Mouse (Mus musculus) liver, adult 10 weeks (tissue): ENCODE results near the gene Ecm1. TPM values are rescaled to one million over a fixed set of nuclear protein-coding genes. Genes with fewer than 3 reads are reported as not detected.

Source experiments
- polyA plus RNA-seq: library from polyadenylated mRNA; stranded (reverse); fragments of 350-450 nt; fragmentation: Illumina TruSeq; extraction: RNeasy Lipid Tissue Mini Kit (QIAGEN cat#74804); gene quantifications from one replicate; pipeline ENCODE4 v1.2.3, GENCODE M21; 2014; ENCODE audit warnings: low read depth, low replicate concordance

The Ecm1 gene
- 18.8 TPM for polyA plus RNA-seq

DNA sequence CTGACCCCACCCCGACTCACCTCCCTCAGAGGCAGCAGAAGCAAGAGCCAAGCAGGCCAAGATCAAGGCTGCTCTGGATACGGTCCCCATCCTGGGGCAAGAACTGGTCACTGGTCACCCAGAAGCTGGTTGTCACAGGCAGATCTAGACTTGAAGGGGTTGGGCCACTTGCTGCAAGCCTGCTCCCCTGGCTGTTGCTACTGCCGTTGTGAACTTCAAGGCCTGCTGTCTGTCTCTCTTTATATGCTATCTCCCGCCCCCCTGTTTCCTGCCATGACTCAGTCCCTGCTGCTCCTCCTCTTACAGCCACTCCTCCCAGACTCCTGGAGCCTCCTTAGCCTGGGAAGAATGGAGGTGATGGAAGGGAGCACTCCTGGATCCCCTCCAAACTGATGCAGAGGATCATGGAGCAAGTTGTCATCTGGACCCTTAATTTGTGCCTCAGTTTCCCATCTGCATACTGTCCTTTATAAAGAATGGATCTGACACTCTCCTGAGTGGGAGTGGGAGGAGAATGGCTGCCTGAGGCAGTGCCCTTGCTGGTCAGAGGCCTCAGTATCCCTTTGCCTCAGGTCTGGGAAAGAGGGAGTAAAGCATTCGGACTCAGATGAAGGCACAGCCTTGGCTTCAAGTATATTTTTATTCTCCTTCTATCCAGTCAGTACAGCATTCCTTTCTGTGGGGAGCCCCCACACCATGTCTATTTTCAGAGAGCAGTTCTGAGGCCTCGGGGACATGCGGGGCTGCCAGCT, at the start of gene Ecm1:
Gene Ecm1 (minus strand): TSS at position 217 of the 752 bp plus-strand sequence.

GRCm38 (mm10) chr3:95760106-95760505, 20.7 kb upstream of the Ecm1 start, which contains the start of gene Tars2:
Gene Tars2, minus strand, starts transcription at chr3:95760206.

GRCm38 (mm10) chr3:95687524-95688421, 51.6 kb downstream of the Ecm1 start, which contains the start of gene Adamtsl4:
Gene Adamtsl4, minus strand, starts transcription at chr3:95687917.

Other genes starting within 250 kb of the Ecm1 start
- 0.34 TPM for gene Ctsk, start 240.3 kb downstream of the Ecm1 start, polyA plus RNA-seq
- 61.6 TPM for gene Ctss, start 212.8 kb downstream of the Ecm1 start, polyA plus RNA-seq
- gene Hormad1, start 179.9 kb downstream of the Ecm1 start, polyA plus RNA-seq, result not detected
- gene Golph3l, start 150.6 kb downstream of the Ecm1 start, polyA plus RNA-seq, result 15.3 TPM
- 25.0 TPM for gene Ensa, start 114.6 kb downstream of the Ecm1 start, polyA plus RNA-seq
- gene Mcl1, start 80.8 kb downstream of the Ecm1 start, polyA plus RNA-seq, result 113 TPM
- 0.50 TPM for gene Adamtsl4, start 51.7 kb downstream of the Ecm1 start, polyA plus RNA-seq
- gene Tars2, start 20.6 kb upstream of the Ecm1 start, polyA plus RNA-seq, result 10.8 TPM
- gene Rprd2, start 79.3 kb upstream of the Ecm1 start, polyA plus RNA-seq, result 14.6 TPM
- gene Prpf3, start 116.3 kb upstream of the Ecm1 start, polyA plus RNA-seq, result 12.8 TPM
- gene Mrps21, start 131.9 kb upstream of the Ecm1 start, polyA plus RNA-seq, result 20.9 TPM
- 0.77 TPM for gene Ciart, start 142.7 kb upstream of the Ecm1 start, polyA plus RNA-seq
- 7.9 TPM for gene BC028528, start 152.4 kb upstream of the Ecm1 start, polyA plus RNA-seq
- gene Aph1a, start 154.4 kb upstream of the Ecm1 start, polyA plus RNA-seq, result 26.1 TPM
- 51.9 TPM for gene Car14, start 165.1 kb upstream of the Ecm1 start, polyA plus RNA-seq
- gene Anp32e, start 189.7 kb upstream of the Ecm1 start, polyA plus RNA-seq, result 28.9 TPM